Mouse (Mus musculus) 416B (cell line): ENCODE data around the gene Eif4e.
"Not testable (repeated sequence)": the region's sequence is repeated elsewhere in the genome, so short reads cannot be mapped to it uniquely, and the experiment has no call there.

Experiments
- DNase-seq: peaks from one replicate; pipeline ENCODE4 v3.0.0; 2011; ENCODE audit warnings: low read depth

Gene Eif4e

DNA sequence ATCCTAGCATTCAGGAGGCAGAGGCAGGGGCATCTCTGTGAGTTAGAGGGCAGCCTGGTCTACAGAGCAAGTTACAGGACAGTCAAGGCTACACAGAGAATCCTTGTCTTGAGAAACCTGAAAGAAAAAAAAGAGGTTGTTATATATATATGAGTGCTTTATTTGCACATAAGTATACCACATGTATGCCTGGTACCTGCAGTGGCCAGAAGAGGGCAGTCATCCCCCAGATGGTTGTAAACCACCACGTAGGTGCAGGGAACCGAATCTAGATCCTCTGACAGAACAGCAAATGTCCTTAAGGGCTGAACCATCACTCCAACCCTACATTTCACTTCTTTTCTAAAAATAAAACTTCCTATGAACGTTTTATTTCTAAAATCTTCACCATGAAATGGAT is 8.1 kb upstream of the Eif4e start:
- peak; percentile 73 for DNase-seq

DNA sequence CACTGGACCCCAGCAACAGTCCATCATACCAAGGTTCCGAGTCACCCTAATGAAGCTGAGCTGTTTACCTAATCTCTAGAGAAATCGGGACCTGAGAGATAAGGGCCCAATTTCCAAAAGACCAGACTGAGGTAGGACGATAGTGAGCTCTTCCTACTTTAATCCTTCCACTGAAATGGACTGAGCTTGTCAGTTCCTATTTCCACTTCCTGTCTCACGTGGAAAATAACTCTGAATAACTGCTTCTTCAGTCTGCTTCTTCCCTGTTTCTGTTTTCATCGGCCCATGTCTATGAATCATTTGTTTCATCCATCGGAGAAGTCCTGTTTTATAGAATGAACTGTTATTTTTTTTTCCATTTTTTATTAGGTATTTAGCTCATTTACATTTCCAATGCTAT is 6.8 kb upstream of the Eif4e start:
- no peak for DNase-seq

DNA sequence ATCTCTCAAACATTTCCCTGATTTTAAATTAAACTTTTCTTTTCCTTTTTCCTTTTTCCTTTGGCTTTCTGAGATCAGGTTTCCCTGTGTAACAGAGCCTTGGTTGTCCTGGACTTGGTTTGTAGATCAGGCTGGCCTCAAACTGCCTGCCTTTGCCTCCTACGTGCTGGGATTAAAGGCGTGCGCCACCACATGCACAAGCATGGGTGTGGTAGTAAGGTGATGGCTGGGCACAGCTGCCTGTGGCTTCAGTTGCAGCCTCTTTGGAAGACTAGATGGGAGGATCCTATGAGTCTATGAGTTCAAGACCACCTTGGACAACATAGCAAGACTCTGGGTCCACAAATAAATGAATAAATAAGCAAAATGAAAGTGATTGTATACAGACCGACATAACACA is 2.0 kb upstream of the Eif4e start:
- DNase-seq: no peak

DNA sequence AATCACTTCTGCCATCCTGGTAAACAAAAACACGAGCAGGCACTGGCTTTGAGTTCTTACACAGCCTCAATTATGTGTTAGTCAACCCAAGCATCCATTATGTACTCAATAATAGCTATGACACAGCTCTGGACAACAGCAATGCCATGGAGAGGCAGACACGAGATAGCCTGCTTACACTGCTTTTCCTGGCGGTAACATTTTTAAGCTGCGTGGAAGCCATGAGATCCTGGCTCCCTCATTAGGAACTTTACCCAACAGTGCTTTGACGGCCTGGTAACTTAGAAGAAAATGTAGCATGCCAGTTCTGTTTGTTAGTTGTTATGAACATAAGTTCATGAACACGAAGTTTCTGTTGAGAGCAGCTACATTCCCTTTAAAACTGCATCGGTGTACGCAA is 485 bp upstream of the Eif4e start:
- no peak for DNase-seq

DNA sequence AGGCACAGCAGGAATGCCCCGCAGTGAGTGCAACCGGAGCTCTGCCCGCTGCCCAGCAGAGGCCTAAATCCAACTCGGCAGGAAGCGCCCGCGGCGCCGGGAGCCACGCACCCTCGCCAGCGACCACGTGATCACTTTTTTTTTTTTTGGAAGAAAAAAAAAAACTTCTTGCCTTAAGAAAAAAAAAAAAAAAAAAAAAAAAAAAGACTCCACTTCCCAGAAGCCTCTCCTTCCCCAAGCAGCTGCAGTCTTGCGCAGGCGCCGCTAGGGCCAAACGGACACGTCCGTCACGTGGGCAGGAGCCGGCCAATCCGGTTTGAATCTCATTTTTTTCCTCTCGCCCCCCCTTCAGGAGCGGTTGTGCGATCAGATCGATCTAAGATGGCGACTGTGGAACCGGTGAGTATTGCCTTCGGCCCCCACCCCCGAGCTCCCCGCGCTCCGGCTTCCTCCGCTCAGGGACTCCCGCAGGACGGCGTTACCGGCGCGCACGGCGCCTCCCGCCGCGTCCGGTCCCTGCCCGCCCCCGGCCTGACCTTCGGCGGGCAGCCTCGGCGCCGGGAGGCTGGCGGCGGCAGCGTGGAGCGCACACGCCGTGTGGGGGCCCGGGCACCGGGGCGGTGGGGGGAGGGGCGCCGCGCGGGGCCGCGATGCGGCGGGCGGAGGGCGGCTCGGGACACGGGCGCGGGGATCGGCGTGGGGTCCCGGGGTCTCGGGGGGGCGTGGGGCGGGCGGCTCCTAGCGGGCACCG is 1.1 kb downstream of the Eif4e start:
- DNase-seq: peak; percentile 99

DNA sequence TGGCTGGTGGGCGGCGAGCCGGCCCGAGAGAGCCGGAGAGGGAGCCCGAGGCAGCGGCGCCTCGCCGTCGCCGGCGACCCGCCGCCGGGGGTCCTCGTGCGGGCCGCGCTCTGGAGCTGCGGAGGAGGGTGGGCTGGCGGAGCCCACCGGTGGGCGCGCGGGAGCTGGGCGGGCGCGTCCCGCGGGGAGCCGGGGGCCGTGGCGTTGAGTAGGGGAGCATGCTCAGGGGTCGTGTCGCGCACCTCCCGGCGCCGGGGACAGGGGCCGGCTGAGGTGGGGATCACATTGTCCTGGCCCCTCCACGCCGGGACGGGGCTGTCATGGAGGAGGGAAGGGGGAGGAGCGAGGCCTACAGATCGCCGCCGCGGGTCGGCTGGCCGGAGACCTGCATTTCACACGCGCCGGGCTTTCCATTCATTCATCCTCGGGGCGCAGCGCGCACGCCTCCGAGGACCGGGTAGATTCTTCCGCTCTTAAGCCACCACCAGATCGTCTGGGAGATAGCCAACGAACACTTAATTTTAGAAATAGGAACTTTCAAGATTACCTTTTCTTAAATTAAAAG is 1.8 kb downstream of the Eif4e start:
- peak; percentile 77 for DNase-seq

DNA sequence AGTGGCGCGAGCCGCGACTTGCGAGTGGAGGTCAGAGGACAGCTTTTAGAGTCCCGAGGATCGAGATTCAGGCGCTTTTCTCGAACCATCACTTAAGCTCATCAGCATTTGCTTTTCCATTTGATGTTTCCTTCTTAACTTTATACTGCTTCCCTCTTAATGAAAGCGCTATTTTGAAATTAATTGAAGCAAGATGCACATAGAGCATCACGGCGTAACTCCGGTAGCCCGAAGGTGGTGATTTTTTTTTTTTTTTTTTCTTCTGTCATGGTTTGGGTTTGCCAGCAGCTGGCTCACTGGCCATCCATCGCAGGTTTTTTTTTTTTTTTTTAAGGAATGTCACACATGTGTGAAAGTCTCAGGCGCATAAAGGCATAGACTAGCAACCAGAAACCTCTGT is 2.3 kb downstream of the Eif4e start:
- no peak for DNase-seq

DNA sequence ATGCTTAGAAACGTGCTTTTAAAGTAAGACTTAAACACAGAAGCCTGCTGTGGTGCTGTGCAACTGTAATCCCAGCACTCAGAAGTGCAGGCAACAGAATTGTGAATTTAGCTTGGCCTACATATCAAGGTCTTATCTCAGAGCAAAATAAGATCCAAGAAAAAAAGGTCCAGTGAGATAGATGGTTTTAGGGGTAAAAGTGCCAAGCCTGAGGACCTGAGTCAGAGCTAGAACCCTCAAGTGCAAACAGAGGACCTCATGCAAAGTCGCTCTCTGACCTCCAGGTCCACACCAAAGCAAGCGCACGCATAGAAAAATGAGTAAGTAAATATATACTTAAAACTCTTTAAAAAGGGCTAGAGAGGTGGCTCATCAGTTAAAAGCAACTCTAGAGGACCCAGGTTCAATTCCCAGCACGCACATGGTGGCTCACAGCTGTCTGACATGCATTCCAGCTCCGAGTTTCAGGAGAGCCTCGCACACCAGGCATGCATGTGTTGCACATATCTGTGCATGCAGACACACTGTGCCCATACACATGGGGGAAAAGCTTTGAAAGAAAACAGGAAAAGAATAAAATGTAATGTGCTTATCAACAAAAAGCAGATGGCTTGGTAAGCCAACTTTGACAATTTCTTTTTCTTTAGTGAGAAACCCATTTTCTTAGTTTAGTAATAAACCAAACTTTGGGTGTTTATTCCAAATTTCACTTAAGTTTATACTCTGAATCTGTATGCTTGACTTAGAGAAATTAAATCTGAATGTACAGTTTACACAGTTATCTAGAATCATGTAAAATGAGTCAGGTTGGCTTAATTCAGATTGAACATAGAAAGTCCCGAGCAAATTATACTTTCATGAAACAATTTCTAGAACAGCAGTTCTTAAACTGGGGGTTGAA is 4.8 kb downstream of the Eif4e start:
- DNase-seq: no peak

DNA sequence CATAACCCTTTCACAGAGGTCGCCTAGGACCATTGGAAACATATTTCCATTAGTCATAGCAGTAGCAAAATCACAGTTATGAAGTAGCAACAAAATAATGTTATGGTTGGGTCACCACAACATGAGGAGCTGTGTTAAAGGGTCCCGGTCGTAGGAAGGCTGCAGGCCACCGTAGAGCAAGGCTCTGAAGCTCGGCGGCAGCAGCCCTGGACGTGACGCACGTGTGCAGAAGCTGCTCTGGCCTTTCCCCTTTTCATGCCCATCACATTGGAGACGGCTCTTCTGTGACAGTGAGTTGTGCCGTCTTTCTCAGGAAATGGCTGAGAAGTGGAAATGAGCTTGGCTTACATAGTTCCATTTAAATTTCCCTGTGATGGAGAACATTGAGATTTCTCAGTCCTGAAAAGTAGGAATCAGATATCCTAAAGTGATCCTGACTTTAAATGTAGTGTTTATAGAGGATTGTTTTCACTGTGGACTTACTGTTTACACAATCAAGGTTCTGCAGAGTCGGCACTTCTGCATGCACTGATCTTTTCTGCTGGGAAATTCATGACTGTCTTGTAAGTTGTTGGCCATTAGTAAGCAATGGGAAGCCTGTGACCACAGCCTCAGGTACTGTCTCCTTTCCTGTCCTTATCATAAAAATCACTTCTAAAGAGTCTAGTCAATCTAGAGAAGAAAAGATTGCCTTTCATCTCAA is 5.7 kb downstream of the Eif4e start:
- no peak for DNase-seq

DNA sequence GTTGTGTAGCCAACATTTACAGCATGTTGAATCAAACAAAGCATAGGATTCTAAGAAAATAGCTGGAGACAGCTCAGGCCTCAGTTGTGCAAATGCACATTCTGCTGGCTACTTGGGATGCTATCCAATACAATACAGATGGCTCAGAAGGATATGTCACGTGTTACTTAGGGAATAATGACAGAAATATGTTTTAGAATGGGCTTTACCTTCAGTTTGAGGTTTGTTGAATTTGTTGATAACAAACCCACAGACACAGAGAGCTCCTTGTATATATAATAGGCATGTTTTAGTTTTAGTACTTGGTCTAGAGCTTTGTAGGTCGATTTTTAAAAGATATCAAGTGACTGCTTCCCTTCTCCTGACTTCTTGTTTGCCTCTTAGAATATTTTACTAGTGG is 6.8 kb downstream of the Eif4e start:
- DNase-seq: no peak

DNA sequence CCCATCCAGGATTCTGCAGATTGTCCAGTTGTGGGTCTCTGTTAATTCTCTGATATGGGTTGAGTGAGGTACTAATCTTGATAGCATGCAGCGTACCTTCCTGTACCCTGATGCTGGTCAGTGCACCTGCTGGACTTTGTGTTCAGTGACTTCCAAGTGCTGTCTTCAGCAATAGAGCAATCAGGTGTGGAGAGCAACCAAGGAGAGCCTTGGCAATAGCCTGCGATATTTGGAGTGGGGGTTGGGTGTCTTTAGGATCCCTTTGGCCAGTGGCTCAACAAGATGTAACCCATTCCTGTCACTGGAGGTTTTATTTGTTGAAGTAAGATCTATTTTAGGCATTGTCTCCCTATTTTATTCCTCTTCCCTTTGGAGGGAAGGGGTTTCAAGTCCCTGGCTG is 10.1 kb downstream of the Eif4e start:
- DNase-seq: no peak

DNA sequence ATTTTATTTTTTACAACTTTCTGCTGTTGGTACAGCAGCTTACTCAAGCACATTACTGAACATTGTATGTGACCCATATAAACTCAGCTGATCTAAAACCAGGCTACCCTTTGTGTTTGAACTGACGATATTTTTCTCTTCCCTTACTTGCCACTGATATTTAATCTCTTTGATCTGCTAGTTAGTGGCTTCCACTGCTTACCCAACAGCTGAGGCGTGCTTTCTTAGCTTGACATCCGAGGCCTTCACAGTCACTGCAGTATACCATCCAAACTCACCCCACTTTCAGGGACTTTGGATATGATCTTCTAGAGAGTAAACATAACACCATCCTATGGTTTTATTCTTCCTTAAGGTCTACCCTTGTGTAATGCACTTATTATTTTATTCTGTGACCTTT is 16.6 kb downstream of the Eif4e start:
- peak; percentile 56 for DNase-seq

DNA sequence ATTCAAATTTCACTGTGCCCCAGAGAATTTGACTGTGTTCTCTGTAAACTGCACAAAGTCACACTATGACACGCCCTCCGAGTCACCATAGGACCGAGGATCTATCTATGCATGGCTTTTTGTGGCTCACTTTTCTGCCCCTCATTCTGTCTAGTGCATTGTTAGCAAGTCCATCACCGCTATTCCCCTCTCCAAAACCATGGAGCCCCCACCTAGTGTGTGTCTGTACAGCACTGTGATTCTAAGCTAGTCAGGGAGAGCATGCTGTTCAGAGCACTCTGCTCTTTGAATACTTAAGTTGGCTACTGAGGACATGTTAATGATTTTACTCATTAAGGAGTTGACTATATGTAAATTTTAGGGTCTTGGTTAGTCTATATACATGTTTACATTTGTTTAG is 18.1 kb downstream of the Eif4e start:
- DNase-seq: no peak

DNA sequence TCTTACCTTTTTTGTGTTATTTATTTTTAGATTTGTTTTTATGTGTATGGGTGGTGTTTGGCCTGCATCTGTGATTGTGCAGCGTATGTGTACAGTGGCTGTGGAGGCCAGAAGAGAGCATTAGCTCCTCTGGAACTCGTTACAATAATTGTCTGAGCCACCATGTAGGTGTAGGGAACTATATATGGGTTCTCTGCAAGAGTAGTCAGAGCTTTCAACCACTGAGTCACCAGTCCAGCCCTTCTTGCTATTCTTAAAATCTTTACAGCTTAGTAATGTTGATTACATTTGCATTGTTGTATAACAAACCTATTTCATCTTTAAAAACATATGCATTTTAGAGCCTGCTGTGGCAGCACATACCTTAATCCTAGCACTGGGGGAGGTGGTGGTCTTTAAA is 20.7 kb downstream of the Eif4e start:
- DNase-seq: no peak

DNA sequence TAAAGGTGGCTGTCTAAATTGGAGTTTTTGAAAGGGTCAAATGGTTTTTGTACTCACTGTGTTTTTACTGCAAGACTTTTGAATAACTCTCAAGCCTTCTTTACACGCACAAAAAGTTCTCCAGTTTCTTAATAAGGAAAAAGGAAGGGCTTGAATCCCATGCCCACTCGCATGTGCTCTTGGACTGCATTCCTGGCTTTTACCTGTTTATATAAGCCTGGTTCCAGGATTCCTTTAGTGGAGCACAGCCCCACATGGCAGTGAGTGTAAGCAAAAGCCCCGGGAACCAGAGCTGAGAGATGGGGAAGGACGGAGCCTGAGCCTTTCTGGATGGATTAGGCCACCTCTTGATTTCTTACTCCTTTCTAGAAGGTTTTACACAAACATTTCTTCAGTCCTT is 23.1 kb downstream of the Eif4e start:
- no peak for DNase-seq

DNA sequence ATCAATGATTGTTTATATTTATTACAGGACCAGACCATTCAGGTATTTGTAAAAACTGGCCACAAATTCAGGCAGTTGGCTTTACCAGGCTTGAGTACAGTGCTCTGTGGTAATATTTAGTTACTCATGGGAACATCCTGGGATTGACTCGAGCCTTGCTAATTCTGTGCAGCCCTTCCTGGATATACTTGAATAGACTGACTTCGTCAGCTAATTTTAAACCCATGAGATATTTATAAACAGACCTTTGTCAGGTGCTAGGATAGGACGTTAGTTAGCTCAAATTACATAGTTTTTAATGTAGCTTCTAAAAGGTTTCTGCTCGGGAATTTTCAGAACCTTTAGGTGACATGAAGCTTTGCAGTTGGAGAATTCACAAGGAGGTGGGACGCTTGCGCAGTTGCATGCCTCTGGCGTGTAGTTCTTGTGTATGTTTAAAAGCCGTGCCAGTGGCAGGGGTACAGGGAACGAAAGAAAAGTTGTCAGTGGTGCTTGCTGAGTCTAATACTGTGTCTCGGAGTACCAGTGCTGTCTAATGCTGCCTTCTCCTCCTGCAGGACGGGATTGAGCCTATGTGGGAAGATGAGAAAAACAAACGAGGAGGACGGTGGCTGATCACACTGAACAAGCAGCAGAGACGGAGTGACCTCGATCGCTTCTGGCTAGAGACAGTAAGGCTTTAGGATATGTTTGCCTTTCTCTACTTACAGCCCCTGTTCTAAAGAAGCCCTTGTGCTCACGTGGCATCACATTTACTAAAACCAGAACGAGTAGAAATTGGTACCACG is 24.6 kb downstream of the Eif4e start:
- no peak for DNase-seq

DNA sequence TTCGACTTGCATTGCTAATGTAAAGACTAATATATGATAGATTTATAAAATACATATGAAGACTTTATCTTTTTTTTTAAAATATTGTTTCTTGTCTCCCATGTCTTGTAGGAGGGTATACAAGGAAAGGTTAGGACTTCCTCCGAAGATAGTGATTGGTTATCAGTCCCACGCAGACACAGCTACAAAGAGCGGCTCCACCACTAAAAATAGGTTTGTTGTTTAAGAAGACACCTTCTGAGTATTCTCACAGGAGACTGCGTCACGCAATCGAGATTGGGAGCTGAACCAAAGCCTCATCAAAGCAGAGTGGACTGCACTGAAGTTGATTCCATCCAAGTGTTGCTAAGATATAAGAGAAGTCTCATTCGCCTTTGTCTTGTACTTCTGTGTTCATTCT is 29.3 kb downstream of the Eif4e start:
- not testable (repeated sequence) for DNase-seq

DNA sequence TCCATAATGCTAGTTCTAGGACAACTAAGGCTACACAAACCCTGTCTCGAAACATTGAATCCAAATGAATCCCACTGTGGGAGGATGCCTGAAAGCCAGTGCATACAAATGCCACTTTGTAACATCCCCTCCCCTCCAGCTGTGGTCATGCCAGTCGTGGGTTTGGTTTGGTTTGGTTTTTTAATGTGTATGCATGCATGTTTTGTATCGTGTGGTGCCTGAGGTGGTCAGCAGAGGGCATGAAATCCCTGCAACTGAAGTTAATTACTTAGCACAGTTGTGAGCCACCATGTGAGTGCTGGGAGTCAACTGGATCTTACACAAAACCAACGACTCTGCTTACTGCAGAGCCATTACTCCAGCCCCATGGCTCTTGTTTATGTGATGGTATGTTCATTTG is 32.5 kb downstream of the Eif4e start:
- peak; percentile 53 for DNase-seq

DNA sequence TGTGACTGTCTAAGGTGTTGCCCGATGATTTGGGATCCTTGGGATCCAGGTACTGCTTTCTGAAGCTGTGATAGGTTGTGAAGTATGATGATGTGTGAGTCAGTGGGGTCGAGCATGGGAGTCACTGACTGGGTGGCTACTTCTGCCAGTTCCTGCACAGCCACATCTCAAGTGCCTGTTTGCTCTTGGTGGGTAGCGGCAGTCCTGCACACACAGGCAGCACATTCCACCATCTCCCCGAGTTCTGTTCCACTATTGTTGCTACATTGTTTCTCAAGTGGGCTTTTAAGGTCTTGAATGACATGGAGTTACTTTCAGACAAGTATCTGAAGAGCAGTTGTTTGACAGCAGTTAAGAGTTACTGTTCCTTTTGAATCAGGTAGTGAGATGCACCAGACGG is 34.3 kb downstream of the Eif4e start:
- no peak for DNase-seq

DNA sequence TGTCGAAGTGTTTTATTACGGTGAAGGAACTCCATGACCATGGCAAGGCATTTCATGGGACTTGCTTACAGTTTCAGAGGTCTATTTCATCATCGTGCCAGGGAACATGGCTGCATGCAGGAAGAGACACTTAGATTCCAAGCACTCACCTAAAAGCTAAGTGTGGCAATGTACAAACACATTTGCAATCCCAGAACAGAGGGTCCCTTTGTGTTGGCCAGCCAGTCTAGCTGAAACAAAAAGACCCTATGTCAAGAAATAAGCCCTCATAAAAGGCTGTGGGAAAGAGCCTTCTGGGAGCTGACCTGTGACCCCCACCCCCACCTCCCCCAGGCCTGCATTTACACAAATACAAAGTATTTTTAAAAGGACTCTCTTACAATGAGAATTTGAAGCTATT is 34.9 kb downstream of the Eif4e start:
- no peak for DNase-seq

DNA sequence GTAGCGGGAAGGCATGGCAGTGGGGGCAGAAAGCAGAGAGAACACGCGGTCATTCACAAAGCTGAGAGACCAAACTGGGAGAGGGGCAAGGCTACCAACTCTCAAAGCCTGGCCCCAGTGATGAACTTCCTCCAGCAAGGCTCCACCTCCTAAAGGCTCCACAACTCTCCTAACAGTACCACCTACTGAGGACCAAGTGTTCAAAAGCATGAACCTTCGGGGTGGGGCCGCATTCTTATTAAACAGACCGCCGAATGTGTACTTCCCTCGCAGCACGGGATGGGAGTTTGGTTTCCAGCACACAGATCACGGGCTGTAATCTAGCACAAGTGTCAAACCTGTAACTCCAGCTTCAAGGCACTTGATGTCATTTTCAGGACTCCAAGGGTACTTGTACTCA is 52.9 kb downstream of the Eif4e start:
- DNase-seq: no peak

DNA sequence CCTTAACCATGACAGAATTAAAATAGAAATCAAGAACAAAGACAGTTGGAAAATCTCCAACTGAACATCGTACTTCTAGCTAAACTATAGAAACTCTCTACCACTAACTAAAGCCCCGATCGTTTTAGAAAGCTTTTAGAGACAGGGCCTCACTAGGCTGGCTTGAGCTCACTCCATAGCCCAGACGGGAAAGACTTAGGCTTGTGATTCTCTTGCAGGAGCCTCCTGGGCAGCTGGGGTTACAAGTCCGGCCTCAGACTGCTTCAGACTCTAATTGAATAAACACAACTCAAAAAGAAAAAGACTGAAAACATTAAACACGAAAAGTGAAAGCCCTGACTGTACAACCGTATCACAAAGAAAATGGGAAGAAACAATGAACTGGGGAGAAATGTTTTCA is 60.2 kb downstream of the Eif4e start:
- no peak for DNase-seq
